Mouse (Mus musculus) ES-Bruce4 (cell line): Measurements from ENCODE around the gene Gzmc. TPM values are rescaled to one million over a fixed set of nuclear protein-coding genes. Genes with fewer than 3 reads are reported as not detected.
"Not testable (repeated sequence)": the region's sequence is repeated elsewhere in the genome, so short reads cannot be mapped to it uniquely, and the experiment has no call there.

Source experiments
- H3K27ac ChIP-seq: 2 replicates; pipeline ENCODE4 v1.5.1; 2012; ENCODE audit warnings: low read length, inconsistent platforms; ENCODE audit not compliant: insufficient read depth
- H3K27me3 ChIP-seq: 2 replicates; pipeline ENCODE4 v1.6.1; 2012; ENCODE audit warnings: mild to moderate bottlenecking, low read length, inconsistent platforms; ENCODE audit not compliant: control insufficient read depth, poor library complexity, insufficient read depth, severe bottlenecking
- H3K36me3 ChIP-seq: 2 replicates; pipeline ENCODE4 v1.6.1; 2012; ENCODE audit warnings: inconsistent platforms, mild to moderate bottlenecking, low read length, moderate library complexity; ENCODE audit not compliant: control insufficient read depth, poor library complexity, insufficient read depth, severe bottlenecking
- H3K4me1 ChIP-seq: one replicate; pipeline ENCODE4 v1.8.1; 2011; ENCODE audit warnings: low read length; ENCODE audit not compliant: control insufficient read depth, insufficient read depth
- H3K4me3 ChIP-seq: 2 replicates; pipeline ENCODE4 v1.5.1; 2011; ENCODE audit warnings: low read depth, mild to moderate bottlenecking, low read length
- H3K9ac ChIP-seq: 2 replicates; pipeline ENCODE4 v1.6.1; 2012; ENCODE audit warnings: low read depth, mild to moderate bottlenecking, inconsistent platforms; ENCODE audit not compliant: poor library complexity, severe bottlenecking
- H3K9me3 ChIP-seq: replicated peaks from 2 replicates; pipeline ENCODE4 v1.6.1; 2012; ENCODE audit warnings: mild to moderate bottlenecking, low read length, inconsistent platforms; ENCODE audit not compliant: control insufficient read depth, poor library complexity, insufficient read depth, severe bottlenecking
- CTCF ChIP-seq: IDR thresholded peaks from one replicate; pipeline ENCODE4 v1.8.1; 2011; ENCODE audit warnings: low read depth, low read length
- EP300 ChIP-seq: IDR thresholded peaks from 2 replicates; pipeline ENCODE4 v1.6.1; 2011; ENCODE audit warnings: low read depth, low read length; ENCODE audit not compliant: insufficient read depth
- POLR2A ChIP-seq: IDR thresholded peaks from one replicate; pipeline ENCODE4 v1.8.1; 2011; ENCODE audit warnings: low read length; ENCODE audit not compliant: insufficient read depth
- polyA plus RNA-seq: library from polyadenylated mRNA; stranded (reverse); fragments of >200 nt; gene quantifications from 2 replicates; pipeline ENCODE4 v1.2.4, GENCODE M21; 2011; ENCODE audit warnings: low read depth; ENCODE audit not compliant: missing spikeins, insufficient read depth, insufficient read length

Gene Gzmc
- polyA plus RNA-seq, 1 experiment, result not detected

- Histone ChIP-seq H3K9me3 (no peaks in the 10 kb centered on the region), H3K9ac (no peak within 1 kb of the TSS), H3K27me3 (no peaks in the 10 kb centered on the region), H3K27ac (no peak within 1 kb of the TSS), H3K4me1 (no peaks in the 10 kb centered on the region), H3K36me3 (no peaks in the 10 kb centered on the region), H3K4me3 (no peak within 1 kb of the TSS)
- TF ChIP-seq POLR2A (no peak), EP300 (no peak), CTCF (no peak)
Measured at GRCm38 (mm10) chr14:56262153-56262552, 27.7 kb upstream of the Gzmc start, which contains the start of gene Gzmb. Gene Gzmb (minus strand): TSS chr14:56262260.

- Histone ChIP-seq H3K9ac (no peak overlapping the region), H3K27ac (no peak overlapping the region), H3K4me3 (no peak overlapping the region), H3K27me3 (no peaks in the 10 kb centered on the region), H3K36me3 (no peaks in the 10 kb centered on the region), H3K4me1 (no peaks in the 10 kb centered on the region), H3K9me3 (peaks cover 15% of the 10 kb centered on the region)
- no peak for TF ChIP-seq CTCF
- TF ChIP-seq POLR2A, result no peak
- no peak for TF ChIP-seq EP300
Measured at GRCm38 (mm10) chr14:56240409-56240808, 6.0 kb upstream of the Gzmc start.

DNA sequence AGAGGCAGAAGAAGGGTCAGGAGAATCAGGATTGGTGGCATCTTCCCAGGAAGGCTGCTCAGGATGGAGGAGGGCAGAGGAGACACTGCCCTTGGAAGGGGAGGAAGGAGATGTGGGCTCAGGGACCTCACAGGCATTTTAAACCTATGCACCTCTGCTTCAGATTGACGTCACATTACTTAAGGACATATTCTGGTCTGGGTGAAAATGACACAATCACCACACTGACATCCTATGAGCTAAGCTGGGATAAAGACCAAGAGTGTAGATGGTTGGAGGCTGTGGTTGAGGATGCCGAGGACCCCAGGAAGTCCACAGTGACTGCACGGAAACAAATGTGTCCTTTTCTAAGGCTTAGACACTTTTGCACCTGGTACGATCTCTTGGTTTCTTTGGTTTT lies 23.1 kb downstream of the Gzmc start, which contains the start of gene Gzmf:
Gzmf (minus strand) TSS at position 101 of the 400 bp plus-strand sequence.
- H3K4me3 ChIP-seq, result no peak within 1 kb of the TSS
- no peaks in the 10 kb centered on the region for H3K9me3 ChIP-seq
- H3K27me3 ChIP-seq, result no peaks in the 10 kb centered on the region
- H3K9ac ChIP-seq, result no peak within 1 kb of the TSS
- H3K27ac ChIP-seq, result no peak within 1 kb of the TSS
- TF ChIP-seq EP300, result no peak
- no peak for TF ChIP-seq CTCF
- TF ChIP-seq POLR2A, result no peak
- no peaks in the 10 kb centered on the region for H3K4me1 ChIP-seq
- no peaks in the 10 kb centered on the region for H3K36me3 ChIP-seq

GRCm38 (mm10) chr14:56205613-56206012 lies 28.8 kb downstream of the Gzmc start:
- Histone ChIP-seq H3K9ac (no peak overlapping the region), H3K27ac (no peak overlapping the region), H3K4me3 (no peak overlapping the region), H3K27me3 (no peaks in the 10 kb centered on the region), H3K4me1 (no peaks in the 10 kb centered on the region), H3K9me3 (no peaks in the 10 kb centered on the region), H3K36me3 (no peaks in the 10 kb centered on the region)
- TF ChIP-seq POLR2A (no peak), EP300 (no peak), CTCF (no peak)

- TF ChIP-seq CTCF, result peak; percentile 77
- not testable (repeated sequence) for H3K4me3 ChIP-seq, H3K9me3 ChIP-seq, H3K36me3 ChIP-seq, H3K4me1 ChIP-seq, H3K9ac ChIP-seq, H3K27ac ChIP-seq, H3K27me3 ChIP-seq
Measured at GRCm38 (mm10) chr14:56205021-56205420, 29.4 kb downstream of the Gzmc start.

GRCm38 (mm10) chr14:56203975-56204374 lies 30.5 kb downstream of the Gzmc start:
- H3K27ac ChIP-seq, result no peak overlapping the region
- no peaks in the 10 kb centered on the region for H3K36me3 ChIP-seq
- H3K4me1 ChIP-seq, result no peaks in the 10 kb centered on the region
- TF ChIP-seq EP300, result no peak
- TF ChIP-seq POLR2A, result no peak
- peak; percentile 92 for TF ChIP-seq CTCF
- H3K27me3 ChIP-seq, result no peaks in the 10 kb centered on the region
- H3K4me3 ChIP-seq, result no peak overlapping the region
- H3K9ac ChIP-seq, result no peak overlapping the region
- H3K9me3 ChIP-seq, result no peaks in the 10 kb centered on the region
